Mouse (Mus musculus) ZHBTc4 (cell line): ENCODE measurements around the gene Cenpf.
A peak's percentile ranks its signal among the peaks of the same experiment; 100 is the strongest.

Experiments
- DNase-seq: peaks from one replicate; pipeline ENCODE4 v3.0.0-alpha.2; 2011; ENCODE audit warnings: low read depth, low spot score

Cenpf gene

DNA sequence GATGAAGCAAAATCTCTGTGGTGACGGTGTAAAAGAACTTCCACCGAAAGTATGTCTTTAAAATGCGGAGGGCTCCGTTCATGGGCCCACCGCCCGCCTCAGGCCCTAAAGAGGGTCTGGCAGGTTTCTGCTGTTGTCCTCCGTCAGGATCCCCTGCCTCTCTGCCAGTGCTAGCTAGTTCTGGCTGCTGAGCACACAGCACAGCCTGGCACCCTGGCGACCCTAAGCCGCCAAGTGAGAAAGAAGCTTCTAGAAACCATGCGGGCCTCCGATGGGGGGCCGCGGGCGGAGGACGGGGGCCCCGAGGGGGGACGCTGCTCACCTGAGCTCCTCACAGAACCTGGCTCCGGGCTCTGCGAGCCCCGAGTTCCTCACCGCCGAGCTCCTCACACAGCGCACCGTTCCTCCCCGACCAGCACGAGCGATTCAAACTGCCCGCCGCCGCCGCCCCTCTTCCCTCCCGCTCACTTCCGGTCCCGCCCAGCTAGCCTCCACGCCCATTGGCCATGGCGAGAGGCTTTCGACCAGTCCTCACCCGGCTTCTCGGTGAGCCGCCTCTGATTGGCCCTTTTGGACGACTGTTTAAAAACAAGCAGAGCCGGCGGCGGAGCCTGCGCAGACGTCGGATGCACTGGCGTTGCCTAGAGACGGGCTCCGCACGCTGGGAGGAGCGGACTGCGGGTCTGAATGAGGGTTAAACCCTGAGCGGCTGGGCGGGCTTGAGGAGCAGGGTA lies at the start of gene Cenpf:
Cenpf (minus strand) TSS at position 433 of the 734 bp plus-strand sequence.
- peak; percentile 100 for DNase-seq

- no peak for DNase-seq
These were observed 44.3 kb upstream of the Cenpf start for GRCm38 (mm10) chr1:189732156-189732555.

- DNase-seq, result no peak
These were observed 43.8 kb upstream of the Cenpf start for GRCm38 (mm10) chr1:189731697-189732096.

GRCm38 (mm10) chr1:189729141-189729815 lies 41.4 kb upstream of the Cenpf start:
- peak; percentile 32 for DNase-seq

DNA sequence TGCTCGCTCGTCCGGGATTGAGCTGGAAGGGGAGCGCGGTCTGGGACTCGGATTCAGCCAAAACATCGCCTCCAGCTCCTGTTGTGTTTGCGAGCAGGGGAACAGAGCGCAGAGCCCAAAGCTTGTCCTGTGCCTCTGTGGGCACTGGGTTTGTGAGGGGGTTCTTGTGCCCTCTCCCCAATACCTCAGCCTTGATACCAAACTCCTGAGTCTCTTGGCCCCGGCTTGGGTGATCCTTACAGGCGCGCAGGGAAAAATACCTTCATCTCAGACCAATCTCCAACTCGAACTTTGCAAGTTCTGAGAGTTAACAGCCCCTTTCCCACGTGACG lies 40.9 kb upstream of the Cenpf start:
- peak; percentile 69 for DNase-seq

DNA sequence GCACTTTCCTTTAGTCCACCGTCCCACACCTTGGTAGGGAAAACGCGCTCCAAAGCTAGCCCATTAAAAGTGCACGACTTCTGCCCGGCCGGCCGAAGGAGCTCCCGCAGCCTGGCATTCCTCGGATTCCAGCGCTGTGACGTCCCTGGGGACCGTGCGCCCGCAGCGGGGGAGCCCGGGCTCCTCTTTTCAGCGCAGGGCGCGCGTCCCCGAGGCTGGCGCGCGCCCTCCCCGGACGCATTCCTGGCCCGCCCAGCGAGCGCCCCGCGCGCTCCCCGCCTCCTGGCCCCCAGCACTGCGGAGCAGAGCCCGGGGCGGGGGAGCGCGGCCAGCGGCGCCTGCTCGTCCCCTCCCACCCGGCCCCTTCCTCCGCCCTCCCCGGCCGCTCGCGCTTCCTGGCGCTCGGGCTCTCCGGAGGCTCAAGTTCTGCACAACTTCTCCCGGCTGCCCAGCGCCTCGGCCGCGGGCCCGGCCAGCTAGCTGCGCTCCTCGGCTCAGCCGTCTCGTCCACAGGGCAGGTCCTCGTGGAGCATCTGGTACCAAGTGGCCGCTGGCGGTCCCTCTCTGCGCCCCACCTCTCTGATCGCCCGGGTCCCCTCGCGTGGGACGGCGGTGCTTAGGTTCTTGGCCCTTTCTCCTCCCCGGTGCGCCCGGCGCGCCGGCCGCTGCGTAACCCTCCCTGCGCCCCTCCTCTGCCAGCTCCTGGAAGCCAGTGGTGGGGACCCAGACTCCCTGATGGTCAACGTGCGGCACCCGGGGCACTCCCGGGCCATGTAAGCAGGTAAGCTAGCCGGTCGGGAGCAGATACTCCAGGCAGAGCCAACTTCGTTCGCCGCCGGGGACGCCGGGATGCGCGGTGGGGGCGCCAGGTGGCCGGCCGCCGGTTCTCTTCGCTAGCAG lies 40.2 kb upstream of the Cenpf start, which contains the start of gene Ptpn14:
Ptpn14 (plus strand) TSS at position 385 of the 900 bp plus-strand sequence.
- DNase-seq, result peak; percentile 95

- DNase-seq, result peak; percentile 84
These were observed 39.5 kb upstream of the Cenpf start for GRCm38 (mm10) chr1:189727346-189727883.

GRCm38 (mm10) chr1:189726121-189726520 lies 38.2 kb upstream of the Cenpf start:
- DNase-seq, result no peak

DNA sequence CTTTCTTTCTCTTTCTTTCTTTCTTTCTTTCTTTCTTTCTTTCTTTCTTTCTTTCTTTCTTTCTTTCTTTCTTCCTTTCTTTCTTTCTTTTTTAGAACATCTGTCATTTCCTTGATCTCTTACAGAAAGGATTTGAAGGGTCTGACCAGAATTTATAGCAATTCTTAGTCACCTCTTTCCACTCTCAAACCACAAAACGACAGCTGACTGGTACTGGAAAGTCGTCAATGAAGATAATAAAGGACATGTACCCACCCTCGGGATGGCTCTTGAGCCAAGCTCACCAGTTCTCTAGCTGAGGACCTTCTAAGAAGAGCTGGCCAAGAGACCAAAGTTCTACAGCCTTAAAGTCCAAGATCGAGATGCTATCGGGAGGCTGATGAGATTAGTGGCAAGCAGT lies 30.7 kb upstream of the Cenpf start:
- no peak for DNase-seq

- peak; percentile 53 for DNase-seq
These were observed 29.7 kb upstream of the Cenpf start for GRCm38 (mm10) chr1:189717546-189717945.

DNA sequence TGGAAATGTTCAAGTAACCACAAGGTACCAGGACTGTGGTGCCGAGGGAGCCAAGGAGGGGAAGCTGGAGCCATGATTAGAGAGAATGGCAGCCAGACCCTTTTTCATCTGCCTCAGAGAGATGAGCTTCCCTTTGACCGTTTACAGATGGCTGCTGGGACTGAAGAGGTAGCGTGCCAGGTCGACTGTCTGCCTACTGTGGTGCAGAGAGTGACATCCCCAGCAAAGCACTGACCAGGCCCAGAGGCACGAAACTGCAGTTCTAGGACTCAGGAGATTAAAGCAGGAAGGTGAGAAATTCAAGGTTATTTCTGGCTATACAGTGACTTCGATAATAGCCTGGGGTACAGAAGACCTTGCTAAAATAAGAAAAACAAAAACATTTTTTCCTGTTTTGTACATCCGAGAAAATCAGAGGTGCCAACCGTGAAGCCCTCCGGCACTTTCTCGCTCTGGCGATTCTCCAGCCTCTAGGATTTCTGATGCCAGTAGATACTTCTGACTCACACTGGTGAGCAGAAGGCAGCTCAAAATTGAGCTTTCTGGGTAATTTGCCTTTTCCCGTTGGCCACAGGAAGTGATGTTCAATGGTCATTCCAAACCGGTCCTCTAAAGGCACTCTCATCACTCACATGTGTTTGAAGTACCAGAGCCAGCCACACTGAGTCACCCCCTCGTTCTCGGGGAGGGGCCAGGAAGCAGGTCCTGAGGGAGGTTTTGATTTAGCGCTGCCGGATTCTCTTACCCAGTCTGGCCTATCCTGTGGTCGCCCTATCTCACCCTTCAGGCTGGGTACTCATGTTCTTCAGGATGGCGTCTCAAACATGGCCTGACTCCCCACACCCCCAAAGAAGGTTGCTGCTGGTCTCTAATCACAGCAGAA lies 28.3 kb upstream of the Cenpf start:
- DNase-seq, result no peak

DNA sequence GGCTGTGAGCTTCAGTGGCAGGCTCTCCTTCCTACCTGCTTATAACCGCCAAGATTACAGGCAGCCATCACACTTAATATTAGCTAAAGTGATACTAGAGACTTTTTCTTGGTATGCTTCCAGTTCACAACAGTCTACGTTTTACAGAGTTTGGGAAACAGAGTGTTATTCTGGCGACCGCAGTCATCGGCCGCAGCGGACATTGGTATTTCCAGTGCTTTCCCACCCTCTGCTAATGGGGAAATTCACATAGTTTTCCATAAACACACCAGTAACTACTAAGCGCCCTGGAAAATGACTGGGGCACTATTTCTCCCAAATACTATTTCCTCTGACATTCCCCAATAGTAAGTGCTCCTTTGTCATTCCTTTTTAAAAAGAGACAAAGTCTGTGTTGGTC lies 21.1 kb upstream of the Cenpf start:
- DNase-seq, result no peak

- DNase-seq, result no peak
These were observed 19.5 kb upstream of the Cenpf start for GRCm38 (mm10) chr1:189707419-189707818.

- no peak for DNase-seq
These were observed 19.1 kb upstream of the Cenpf start for GRCm38 (mm10) chr1:189707014-189707413.

- DNase-seq, result no peak
These were observed 18.3 kb upstream of the Cenpf start for GRCm38 (mm10) chr1:189706040-189706645.

GRCm38 (mm10) chr1:189703591-189703990 lies 15.7 kb upstream of the Cenpf start:
- no peak for DNase-seq

GRCm38 (mm10) chr1:189703156-189703555 lies 15.3 kb upstream of the Cenpf start:
- peak; percentile 39 for DNase-seq

DNA sequence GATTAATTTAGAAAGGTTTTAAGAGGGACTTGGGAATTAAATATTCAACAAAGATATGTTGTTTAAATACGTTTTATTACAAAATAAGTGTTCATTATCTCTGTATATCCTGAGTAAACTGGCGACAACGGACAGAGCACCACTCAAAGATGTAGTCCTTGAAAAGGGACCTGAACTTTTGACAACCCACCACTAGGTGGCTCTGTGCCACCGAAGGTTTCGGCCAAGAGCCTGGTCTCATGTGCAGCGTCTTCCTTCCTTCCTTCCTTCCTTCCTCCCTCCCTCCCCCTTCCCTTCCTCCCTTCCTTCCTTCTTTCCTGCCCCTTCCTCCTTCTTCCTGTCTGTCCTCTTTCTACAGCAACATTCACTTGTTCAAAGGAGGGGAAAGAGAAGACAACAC lies 13.1 kb upstream of the Cenpf start:
- peak; percentile 76 for DNase-seq

DNA sequence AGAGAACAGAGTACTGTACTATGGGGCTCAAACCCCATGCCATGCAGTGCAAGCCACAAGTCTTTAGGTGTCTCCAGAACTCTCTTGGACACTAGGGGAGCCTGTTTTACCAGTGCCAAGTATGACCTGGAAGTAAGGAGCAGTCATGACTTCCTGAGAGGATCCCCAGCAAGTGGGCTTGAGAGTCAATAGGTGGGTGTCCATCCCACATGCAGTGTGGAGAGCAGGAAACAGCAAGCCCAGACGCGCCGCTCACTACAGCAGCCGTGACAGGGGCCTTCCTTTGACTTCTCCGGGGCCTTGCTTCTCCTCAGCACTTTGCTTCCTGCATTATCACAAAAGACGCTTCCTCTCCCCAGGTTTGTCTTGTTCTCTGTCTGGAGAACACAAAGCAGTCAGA lies 12.3 kb upstream of the Cenpf start:
- DNase-seq, result no peak

- DNase-seq, result no peak
These were observed 10.5 kb upstream of the Cenpf start for GRCm38 (mm10) chr1:189698416-189698815.
